9 mouse cellular contexts compared by ENCODE assay signal in genomic region chr14:58075433-58076029, GRCm38 (mm10). TPM values are rescaled to one million over a fixed set of nuclear protein-coding genes. Genes with fewer than 3 reads are reported as not detected.
DNase-seq lines count a peak whose midpoint lies in the region; ATAC-seq lines count a peak whose summit lies in the region.
"Had no signal": no experiment of that assay in that cellular context is flagged by ENCODE, and none has a peak within 500 bp of the region (broad histone marks: within the 10 kb centered on the region; RNA-seq: fewer than 3 reads in every experiment).

No protein-coding gene starts in this region.

- ATAC-seq in cerebellum, adult (ENCODE audit: insufficient number of reproducible peaks, low FRiP score, low TSS enrichment): peak; percentile 11; the same call in 1 of the 2 replicates
- peak; percentile 16 for ATAC-seq in forebrain, embryonic 14.5 days
- ATAC-seq in intestine, embryonic 14.5 days (replicated peaks; ENCODE audit: low FRiP score, low TSS enrichment, low read depth): peak; percentile 17; the same call in 1 of the 2 replicates

- peak overlapping the region; percentile 65 for H3K9ac ChIP-seq in forebrain, embryonic 14.5 days (ENCODE audit: low read length)
- peak overlapping the region; percentile 55 for H3K9ac ChIP-seq in intestine, embryonic 14.5 days (ENCODE audit: low read length)

- DNase-seq in layer of hippocampus, postnatal 10 days (ENCODE audit: low spot score in 2 of 2): peak; percentile 35 to 56
- DNase-seq in layer of hippocampus, adult 11-12 months (ENCODE audit: low spot score): no peak
- DNase-seq in forebrain, embryonic 14.5 days (ENCODE audit: low spot score): peak; percentile 30
- peak; percentile 80 for DNase-seq in intestine, embryonic 14.5 days (ENCODE audit: low spot score)
- peak; percentile 7 for DNase-seq in liver
- DNase-seq in retina, embryonic 14.5 days (ENCODE audit: low spot score): peak; percentile 74
- no peak for DNase-seq in ovary, postnatal 14 days (ENCODE audit: low spot score)

- H3K36me3 ChIP-seq in forebrain, embryonic 14.5 days (ENCODE audit: control insufficient read depth, insufficient read depth, low read length): no peaks in the 10 kb centered on the region
- H3K36me3 ChIP-seq in intestine, embryonic 14.5 days (ENCODE audit: control insufficient read depth, insufficient read depth, low read length): no peaks in the 10 kb centered on the region
- H3K36me3 ChIP-seq: G1E had no signal

- under 1% methylated on average over 31 of the region's 31 CpGs for WGBS in forebrain, embryonic 14.5 days
- under 1% methylated on average over 31 of the region's 31 CpGs for WGBS in intestine, embryonic 14.5 days

- H3K4me3 ChIP-seq in forebrain, embryonic 14.5 days (ENCODE audit: low read depth, low read length): peak overlapping the region; percentile 56
- H3K4me3 ChIP-seq in intestine, embryonic 14.5 days (ENCODE audit: low read depth, low read length): peak overlapping the region; percentile 56

- H3K27ac ChIP-seq in forebrain, embryonic 14.5 days (ENCODE audit: low read depth, low read length): peak overlapping the region; percentile 63; the same call in 1 of the 2 replicates
- H3K27ac ChIP-seq in intestine, embryonic 14.5 days (ENCODE audit: low read depth): peak overlapping the region; percentile 62

- H3K4me2 ChIP-seq in forebrain, embryonic 14.5 days (ENCODE audit: low read length): peak overlapping the region; percentile 95
- H3K4me2 ChIP-seq in intestine, embryonic 14.5 days (ENCODE audit: low read length): peak overlapping the region; percentile 77

- H3K4me1 ChIP-seq in forebrain, embryonic 14.5 days (ENCODE audit: control insufficient read depth, insufficient read depth, low read length): peaks cover 5% of the 10 kb centered on the region; the same call in 1 of the 2 replicates
- peaks cover 10% of the 10 kb centered on the region for H3K4me1 ChIP-seq in intestine, embryonic 14.5 days (replicated peaks; ENCODE audit: control insufficient read depth, insufficient read depth, low read length)

- H3K27me3 ChIP-seq in forebrain, embryonic 14.5 days (replicated peaks; ENCODE audit: control insufficient read depth, insufficient read depth, low read length): peaks cover 59% of the 10 kb centered on the region
- peaks cover 74% of the 10 kb centered on the region for H3K27me3 ChIP-seq in intestine, embryonic 14.5 days (replicated peaks; ENCODE audit: control insufficient read depth, insufficient read depth, low read length)

- H3K9me3 ChIP-seq in forebrain, embryonic 14.5 days (replicated peaks; ENCODE audit: control insufficient read depth, low read length): no peaks in the 10 kb centered on the region
- H3K9me3 ChIP-seq in intestine, embryonic 14.5 days (ENCODE audit: control insufficient read depth, low read length): no peaks in the 10 kb centered on the region

RNA-seq across cellular contexts. Expression of gene Fgf9, which starts 5.2 kb away (rescaled TPM):
- 10 to 100 TPM; 15.8 to 16.9 TPM for total RNA-seq in layer of hippocampus, postnatal 10 days (2021)
- 6.5 and 9.8 TPM in 2 replicates for polyA plus RNA-seq in forebrain, embryonic 14.5 days (2014; fragmentation: Nextera tagmentation; extraction: Ambion mirVana)
- polyA plus RNA-seq in intestine, embryonic 14.5 days (2014; fragmentation: Nextera tagmentation; extraction: Ambion mirVana): 21.1 and 22.1 TPM in 2 replicates
- polyA plus RNA-seq: G1E had no signal

Comparison
In these comparisons a context has a peak if more than half of its experiments do, and no peak if none do; other contexts are left out.
1. DNase-seq: peak in layer of hippocampus, postnatal 10 days (2 of 2), forebrain, embryonic 14.5 days (single experiment), intestine, embryonic 14.5 days (single experiment), liver (single experiment) and retina, embryonic 14.5 days (single experiment); none in layer of hippocampus, adult 11-12 months (single experiment) and ovary, postnatal 14 days (single experiment).
2. Peak in every context shown above with its lines, with median percentiles within 50 percentile points of each other: ATAC-seq.